Mouse (Mus musculus) splenic B cell, adult 2 months (primary cell): ENCODE measurements around the gene Hrh3.

Experiments
- DNase-seq: peaks from one replicate; pipeline ENCODE4 v3.0.0-alpha.2; 2011; ENCODE audit warnings: low read depth, low spot score
- H3K27me3 ChIP-seq: 2 replicates; pipeline ENCODE4 v1.6.1; 2012; ENCODE audit warnings: mild to moderate bottlenecking, low read length, moderate library complexity, mixed read lengths; ENCODE audit not compliant: control insufficient read depth, poor library complexity, insufficient read depth, severe bottlenecking
- H3K36me3 ChIP-seq: 2 replicates; pipeline ENCODE4 v1.6.1; 2012; ENCODE audit warnings: mild to moderate bottlenecking, low read length, moderate library complexity, mixed read lengths; ENCODE audit not compliant: control insufficient read depth, poor library complexity, insufficient read depth, severe bottlenecking

Gene Hrh3

GRCm38 (mm10) chr2:180051986-180052733, 52.1 kb downstream of the Hrh3 start:
- no peaks in the 10 kb centered on the region for H3K27me3 ChIP-seq
- H3K36me3 ChIP-seq, result peaks cover 3% of the 10 kb centered on the region; the same call in 1 of the 2 replicates
- DNase-seq, result peak; percentile 61

- H3K27me3 ChIP-seq, result no peaks in the 10 kb centered on the region
- DNase-seq, result peak; percentile 89
- 0 out of 2 replicates have a peak, but pooled peaks cover 3% of the 10 kb centered on the region for H3K36me3 ChIP-seq
These were observed 53.3 kb downstream of the Hrh3 start for GRCm38 (mm10) chr2:180050986-180051385.
